Mouse (Mus musculus): Measurements from ENCODE around the gene Speer4c.
"Not testable (repeated sequence)": the region's sequence is repeated elsewhere in the genome, so short reads cannot be mapped to it uniquely, and the experiment has no call there.

Gene Speer4c

GRCm38 (mm10) chr5:15714171-15714570 lies at the start of gene Speer4c:
Speer4c (minus strand) TSS chr5:15714271.
- not testable (repeated sequence) for DNase-seq (ENCODE audit: low spot score)

GRCm38 (mm10) chr5:15747478-15748255 lies 33.6 kb upstream of the Speer4c start:
- DNase-seq (ENCODE audit: low spot score), result no peak

GRCm38 (mm10) chr5:15734097-15734867 lies 20.2 kb upstream of the Speer4c start:
- DNase-seq (ENCODE audit: low spot score), result no peak

- DNase-seq (ENCODE audit: low spot score), result not testable (repeated sequence)
Measured at GRCm38 (mm10) chr5:15702891-15703290, 11.2 kb downstream of the Speer4c start.

- not testable (repeated sequence) for DNase-seq (ENCODE audit: low spot score)
Measured at GRCm38 (mm10) chr5:15697719-15698118, 16.4 kb downstream of the Speer4c start.

- not testable (repeated sequence) for DNase-seq (ENCODE audit: low spot score)
Measured at GRCm38 (mm10) chr5:15691849-15692248, 22.2 kb downstream of the Speer4c start.

- DNase-seq (ENCODE audit: low spot score), result not testable (repeated sequence)
Measured at GRCm38 (mm10) chr5:15690822-15691221, 23.2 kb downstream of the Speer4c start.

- DNase-seq (ENCODE audit: low spot score), result not testable (repeated sequence)
Measured at GRCm38 (mm10) chr5:15689659-15690213, 24.3 kb downstream of the Speer4c start.

GRCm38 (mm10) chr5:15688874-15689658 lies 25.0 kb downstream of the Speer4c start:
- DNase-seq (ENCODE audit: low spot score), result not testable (repeated sequence)

GRCm38 (mm10) chr5:15681301-15682035 lies 32.6 kb downstream of the Speer4c start:
- not testable (repeated sequence) for DNase-seq (ENCODE audit: low spot score)

- not testable (repeated sequence) for DNase-seq (ENCODE audit: low spot score)
Measured at GRCm38 (mm10) chr5:15679980-15680949, 33.8 kb downstream of the Speer4c start.

GRCm38 (mm10) chr5:15678907-15679306 lies 35.2 kb downstream of the Speer4c start:
- DNase-seq (ENCODE audit: low spot score), result not testable (repeated sequence)

- not testable (repeated sequence) for DNase-seq (ENCODE audit: low spot score)
Measured at GRCm38 (mm10) chr5:15677750-15678149, 36.3 kb downstream of the Speer4c start.

- DNase-seq (ENCODE audit: low spot score), result not testable (repeated sequence)
Measured at GRCm38 (mm10) chr5:15674429-15675244, 39.4 kb downstream of the Speer4c start.

- not testable (repeated sequence) for DNase-seq (ENCODE audit: low spot score)
Measured at GRCm38 (mm10) chr5:15673989-15674388, 40.1 kb downstream of the Speer4c start.

GRCm38 (mm10) chr5:15670789-15671188 lies 43.3 kb downstream of the Speer4c start:
- DNase-seq (ENCODE audit: low spot score), result not testable (repeated sequence)

GRCm38 (mm10) chr5:15663847-15664246 lies 50.2 kb downstream of the Speer4c start:
- DNase-seq (ENCODE audit: low spot score), result not testable (repeated sequence)
